Mouse (Mus musculus): ENCODE data around the gene Hoxb6.

DNA sequence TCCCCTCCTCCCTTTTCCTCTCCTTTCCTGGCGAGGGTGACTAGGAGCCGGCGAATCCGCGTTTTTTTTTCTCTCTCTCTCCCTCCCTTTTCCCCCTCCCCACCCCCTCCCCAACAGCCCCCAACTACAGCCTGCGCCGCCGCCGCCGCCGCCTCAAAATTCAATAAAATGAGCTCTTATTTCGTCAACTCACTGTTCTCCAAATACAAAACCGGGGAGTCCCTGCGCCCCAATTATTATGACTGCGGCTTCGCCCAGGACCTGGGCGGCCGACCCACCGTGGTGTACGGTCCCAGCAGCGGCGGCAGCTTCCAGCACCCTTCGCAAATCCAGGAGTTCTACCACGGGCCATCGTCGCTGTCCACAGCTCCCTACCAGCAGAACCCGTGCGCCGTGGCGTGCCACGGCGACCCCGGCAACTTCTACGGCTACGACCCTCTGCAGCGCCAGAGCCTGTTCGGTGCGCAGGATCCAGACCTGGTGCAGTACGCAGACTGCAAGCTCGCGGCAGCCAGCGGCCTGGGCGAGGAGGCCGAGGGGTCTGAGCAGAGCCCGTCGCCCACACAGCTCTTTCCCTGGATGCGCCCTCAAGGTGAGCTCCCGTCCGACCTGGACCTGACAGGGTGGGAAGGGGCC lies 9.4 kb upstream of the Hoxb6 start:
- TF ChIP-seq POLR2A (IDR thresholded peaks at IDR 0.05; ENCODE audit: borderline replicate concordance, extremely low read depth, insufficient read depth, insufficient read length, poor library complexity, severe bottlenecking) (no peak), CTCF (IDR thresholded peaks at IDR 0.05; ENCODE audit: borderline replicate concordance, extremely low read depth, insufficient read depth, insufficient read length) (no peak)

Data from brain, embryonic 14.5 days (tissue).